Mouse (Mus musculus) E14TG2a.4 (cell line): Measurements from ENCODE around the gene Phb2.

Source experiments
- CTCF ChIP-seq: conservative IDR thresholded peaks from 2 replicates; pipeline ENCODE4 v1.5.1; 2014; ENCODE audit warnings: low read length
- NANOG ChIP-seq: IDR thresholded peaks from 2 replicates; pipeline ENCODE4 v1.6.1; 2014; ENCODE audit warnings: borderline replicate concordance, low read length, mixed read lengths

GRCm38 (mm10) chr6:124702102-124702783, 9.9 kb upstream of the Phb2 start:
- TF ChIP-seq CTCF (no peak), NANOG (no peak)
